Mouse (Mus musculus) neural tube, embryonic 11.5 days (tissue): ENCODE results near the gene Gse1. TPM values are rescaled to one million over a fixed set of nuclear protein-coding genes. Genes with fewer than 3 reads are reported as not detected.
A peak's percentile ranks its signal among the peaks of the same experiment; 100 is the strongest.

ENCODE experiments used
- ATAC-seq: fragments of 200-750 bp; cut with Nextera tagmentation; 2 replicates; pipeline ENCODE4 v1.8.0; 2017; ENCODE audit warnings: moderate number of reproducible peaks, mild to moderate bottlenecking, moderate TSS enrichment, moderate library complexity; ENCODE audit not compliant: insufficient read depth, low FRiP score, low TSS enrichment
- DNase-seq: peaks from one replicate; pipeline ENCODE4 v3.0.0-alpha.2; 2015; ENCODE audit warnings: low spot score
- H3K27ac ChIP-seq: fragments of 300-500 bp; sonication (generic); 2 replicates; pipeline ENCODE4 v1.5.1; 2014; ENCODE audit warnings: low read depth, mild to moderate bottlenecking, low read length
- H3K27me3 ChIP-seq: fragments of 300-500 bp; sonication (generic); 2 replicates; pipeline ENCODE4 v1.6.1; 2014; ENCODE audit warnings: mild to moderate bottlenecking, low read length, mixed read lengths; ENCODE audit not compliant: control insufficient read depth, insufficient read depth
- H3K36me3 ChIP-seq: fragments of 300-500 bp; sonication (generic); 2 replicates; pipeline ENCODE4 v1.6.1; 2014; ENCODE audit warnings: mild to moderate bottlenecking, low read length, moderate library complexity, mixed read lengths; ENCODE audit not compliant: control insufficient read depth, insufficient read depth
- H3K4me1 ChIP-seq: fragments of 300-500 bp; sonication (generic); 2 replicates; pipeline ENCODE4 v1.6.1; 2014; ENCODE audit warnings: low read length, mixed read lengths; ENCODE audit not compliant: control insufficient read depth, insufficient read depth
- H3K4me2 ChIP-seq: fragments of 300-500 bp; sonication (generic); 2 replicates; pipeline ENCODE4 v1.6.1; 2014; ENCODE audit warnings: low read depth, mild to moderate bottlenecking, moderate library complexity
- H3K4me3 ChIP-seq: fragments of 300-500 bp; sonication (generic); 2 replicates; pipeline ENCODE4 v1.5.1; 2014; ENCODE audit warnings: low read depth, low read length
- H3K9ac ChIP-seq: fragments of 300-500 bp; sonication (generic); 2 replicates; pipeline ENCODE4 v1.6.1; 2014; ENCODE audit warnings: mild to moderate bottlenecking, low read length
- H3K9me3 ChIP-seq: fragments of 300-500 bp; sonication (generic); 2 replicates; pipeline ENCODE4 v1.6.1; 2016; ENCODE audit warnings: low read length; ENCODE audit not compliant: control insufficient read depth
- WGBS: fragments of 180-500 bp; shearing (Covaris S2); extraction: QIAGEN DNeasy Blood & Tissue Kit; methylation state at CpG from one replicate; pipeline ENCODE4 v1.1.7; 2014; 5-methylcytosine and 5-hydroxymethylcytosine counted together
- polyA plus RNA-seq: library from polyadenylated mRNA; unstranded; fragments of >200 nt; fragmentation: Nextera tagmentation; extraction: Ambion mirVana; gene quantifications from 2 replicates; pipeline ENCODE4 v1.2.1, GENCODE M21; 2014

Gene Gse1
- polyA plus RNA-seq, 1 experiment from 2014 or later = 33.5 TPM

DNA sequence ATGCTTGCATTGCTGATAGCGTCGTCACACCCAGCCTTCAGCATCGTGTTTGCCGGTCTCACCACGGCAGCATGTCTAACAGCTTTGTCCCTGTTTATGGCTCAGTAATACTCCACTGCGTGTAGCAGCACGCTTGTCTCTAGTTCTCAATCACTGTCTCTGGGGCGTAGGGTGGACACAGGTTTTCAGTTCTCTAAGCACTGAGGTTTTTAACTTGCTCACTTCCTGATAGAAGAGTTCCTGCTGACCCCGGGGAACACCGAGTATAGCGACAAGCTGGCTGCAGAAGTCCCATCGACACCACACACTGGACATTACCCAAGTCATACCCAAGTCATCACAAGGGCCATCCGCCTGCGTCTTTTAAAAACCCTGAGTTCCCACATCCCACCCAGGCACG is 207.5 kb downstream of the Gse1 start:
- Histone ChIP-seq H3K27ac (no peak overlapping the region), H3K9me3 (no peaks in the 10 kb centered on the region), H3K4me1 (peaks cover 34% of the 10 kb centered on the region), H3K27me3 (no peaks in the 10 kb centered on the region), H3K36me3 (no peaks in the 10 kb centered on the region), H3K4me2 (no peak overlapping the region), H3K9ac (no peak overlapping the region), H3K4me3 (no peak overlapping the region)
- no peak for DNase-seq
- 93% methylated on average over 15 of the region's 15 CpGs for WGBS
- no peak for ATAC-seq

- ATAC-seq (no peak), DNase-seq (no peak)
- WGBS = 48% methylated on average over 5 of the region's 5 CpGs
- no peak overlapping the region for H3K9ac ChIP-seq
- no peaks in the 10 kb centered on the region for H3K36me3 ChIP-seq
- H3K4me1 ChIP-seq = peaks cover 42% of the 10 kb centered on the region
- no peak overlapping the region for H3K27ac ChIP-seq
- H3K4me3 ChIP-seq = no peak overlapping the region
- no peak overlapping the region for H3K4me2 ChIP-seq
- no peaks in the 10 kb centered on the region for H3K27me3 ChIP-seq
- no peaks in the 10 kb centered on the region for H3K9me3 ChIP-seq
These were observed 208.3 kb downstream of the Gse1 start for GRCm38 (mm10) chr8:120436491-120437030.

DNA sequence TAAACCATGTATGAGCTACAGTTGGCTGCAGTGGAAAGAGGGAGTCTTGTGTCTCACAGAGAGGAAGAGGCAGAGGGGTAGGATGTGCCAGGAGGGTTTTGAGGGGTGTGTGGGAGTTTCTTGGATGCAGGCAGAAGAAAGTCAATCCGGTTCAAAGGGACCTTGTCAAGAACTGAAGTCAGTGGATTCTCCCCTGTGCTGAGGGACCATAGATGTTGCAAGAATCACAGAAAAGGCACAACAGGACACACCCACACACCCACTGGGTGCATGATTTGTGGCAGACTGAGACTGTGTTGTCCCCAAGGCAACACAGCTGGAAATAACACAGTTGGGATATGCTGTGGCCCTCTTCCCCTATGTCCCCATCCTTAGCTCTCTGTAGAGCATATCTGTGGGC is 209.0 kb downstream of the Gse1 start:
- ATAC-seq = no peak
- DNase-seq = no peak
- Histone ChIP-seq H3K9ac (no peak overlapping the region), H3K36me3 (no peaks in the 10 kb centered on the region), H3K27me3 (no peaks in the 10 kb centered on the region), H3K27ac (no peak overlapping the region), H3K4me1 (peaks cover 44% of the 10 kb centered on the region), H3K9me3 (no peaks in the 10 kb centered on the region), H3K4me3 (no peak overlapping the region), H3K4me2 (no peak overlapping the region)
- WGBS = 68% methylated on average over 1 of the region's 1 CpGs

DNA sequence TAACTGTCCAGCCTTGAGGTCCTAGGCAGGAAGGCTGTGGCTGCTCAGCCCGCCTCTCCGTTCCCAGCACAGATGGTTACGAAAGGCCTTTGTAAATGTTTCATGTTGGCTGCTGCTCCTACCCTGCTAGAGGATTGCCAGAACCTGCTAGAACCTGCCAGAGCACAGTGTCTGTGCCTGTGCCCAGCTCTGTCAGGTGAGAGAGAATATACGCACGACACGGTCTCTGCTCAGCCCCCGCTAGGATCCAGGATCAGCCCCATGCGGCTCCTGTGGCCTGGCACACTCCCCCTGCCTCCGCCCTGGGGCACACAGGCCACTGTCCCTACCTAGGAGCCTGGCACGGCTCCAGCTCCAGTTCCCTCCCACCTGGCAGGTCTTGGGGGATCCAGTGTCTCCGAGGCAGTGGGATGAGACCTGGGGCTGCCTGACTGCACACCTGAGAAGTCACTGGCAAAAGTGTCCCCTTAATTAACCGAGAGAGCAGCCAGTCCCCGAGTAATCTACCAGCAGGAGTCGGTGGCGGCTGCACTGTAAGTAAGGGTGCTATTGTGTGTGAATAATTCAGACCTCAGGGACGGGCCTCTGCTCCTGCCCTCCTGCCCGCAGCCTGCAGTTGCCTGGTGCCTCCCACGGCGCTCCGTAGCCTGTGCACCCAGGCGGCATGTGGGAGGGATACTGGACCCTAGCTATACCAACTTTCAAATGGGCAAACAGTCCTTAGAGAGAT is 209.6 kb downstream of the Gse1 start:
- no peaks in the 10 kb centered on the region for H3K9me3 ChIP-seq
- ATAC-seq (no peak; the same call in 1 of the 2 replicates), DNase-seq (no peak)
- H3K4me2 ChIP-seq = no peak overlapping the region
- no peak overlapping the region for H3K4me3 ChIP-seq
- no peaks in the 10 kb centered on the region for H3K27me3 ChIP-seq
- WGBS = 66% methylated on average over 21 of the region's 21 CpGs
- no peak overlapping the region for H3K27ac ChIP-seq
- 0 out of 2 replicates have a peak overlapping the region, but pooled peaks have one; percentile 14 for H3K9ac ChIP-seq
- H3K4me1 ChIP-seq = peaks cover 44% of the 10 kb centered on the region
- H3K36me3 ChIP-seq = no peaks in the 10 kb centered on the region

GRCm38 (mm10) chr8:120439309-120439708 is 211.1 kb downstream of the Gse1 start:
- H3K4me2 ChIP-seq = no peak overlapping the region; the same call in 1 of the 2 replicates
- WGBS = 4% methylated on average over 19 of the region's 19 CpGs
- H3K36me3 ChIP-seq = no peaks in the 10 kb centered on the region
- H3K27ac ChIP-seq = peak overlapping the region; percentile 58
- no peaks in the 10 kb centered on the region for H3K9me3 ChIP-seq
- H3K4me1 ChIP-seq = peaks cover 44% of the 10 kb centered on the region
- no peak overlapping the region for H3K4me3 ChIP-seq
- no peaks in the 10 kb centered on the region for H3K27me3 ChIP-seq
- H3K9ac ChIP-seq = no peak overlapping the region
- ATAC-seq (peak; percentile 51; the same call in 1 of the 2 replicates), DNase-seq (peak; percentile 67)

GRCm38 (mm10) chr8:120440739-120441138 is 212.5 kb downstream of the Gse1 start:
- Histone ChIP-seq H3K4me2 (no peak overlapping the region), H3K36me3 (no peaks in the 10 kb centered on the region; the same call in 1 of the 2 replicates), H3K9ac (peak overlapping the region; percentile 35), H3K4me1 (peaks cover 55% of the 10 kb centered on the region), H3K4me3 (no peak overlapping the region), H3K9me3 (no peaks in the 10 kb centered on the region), H3K27ac (peak overlapping the region; percentile 49; the same call in 1 of the 2 replicates), H3K27me3 (no peaks in the 10 kb centered on the region)
- DNase-seq = no peak
- 59% methylated on average over 12 of the region's 12 CpGs for WGBS
- no peak for ATAC-seq

DNA sequence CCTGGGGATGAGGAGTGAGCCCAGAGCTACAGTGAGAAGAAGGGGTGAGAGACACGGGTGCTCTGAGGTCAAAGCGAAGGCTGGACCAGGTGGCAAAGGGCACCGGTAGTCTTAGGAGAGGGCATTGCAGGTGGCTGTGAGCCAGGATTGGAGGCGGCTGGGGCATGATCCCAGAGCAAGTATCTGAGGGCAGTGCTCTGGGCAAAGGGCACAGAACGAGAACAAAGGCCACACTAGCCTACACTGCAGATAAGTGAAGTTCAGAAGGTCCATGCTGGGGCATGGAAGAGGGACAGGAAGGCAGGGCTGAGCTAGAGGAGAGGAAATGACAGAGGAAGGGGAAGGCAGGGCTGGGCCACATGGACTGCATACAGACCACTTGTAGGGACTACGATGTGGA is 213.4 kb downstream of the Gse1 start:
- H3K4me2 ChIP-seq = no peak overlapping the region
- H3K4me1 ChIP-seq = peaks cover 55% of the 10 kb centered on the region
- H3K27ac ChIP-seq = peak overlapping the region; percentile 49; the same call in 1 of the 2 replicates

DNA sequence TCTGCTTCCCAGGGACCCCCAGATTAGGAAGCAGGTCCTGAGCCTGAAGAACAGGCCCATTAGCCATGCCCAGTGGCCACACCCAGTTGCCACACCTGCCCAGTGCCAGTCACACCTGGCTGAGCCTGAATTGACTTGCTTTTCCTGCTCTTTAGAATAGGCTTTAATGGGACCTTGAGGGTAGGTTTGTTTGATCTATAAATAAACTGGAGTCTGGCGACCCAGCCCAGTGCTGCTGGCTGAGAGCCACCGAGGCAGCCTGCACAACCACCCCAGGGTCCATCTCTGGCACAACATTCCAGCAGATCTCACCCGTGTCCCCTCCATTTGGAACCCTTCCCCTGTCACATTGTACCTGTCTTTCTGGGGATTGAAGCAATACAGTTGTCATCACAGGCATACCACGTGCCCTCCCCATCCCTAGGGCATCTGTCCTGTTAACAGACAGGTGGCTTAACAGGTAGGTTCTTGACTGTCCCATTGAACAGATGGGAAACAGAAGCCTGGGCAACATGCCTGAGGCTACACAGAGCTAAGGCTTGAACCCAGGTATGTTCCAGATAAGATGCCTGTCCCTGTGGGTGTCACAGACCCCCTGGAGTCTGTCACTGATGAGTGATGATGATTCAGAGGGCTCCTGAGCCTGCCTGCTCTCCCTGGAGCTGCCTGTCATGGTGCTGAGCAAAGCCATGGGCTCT is 214.2 kb downstream of the Gse1 start:
- Histone ChIP-seq H3K27ac (no peak overlapping the region), H3K9me3 (no peaks in the 10 kb centered on the region), H3K4me2 (no peak overlapping the region), H3K36me3 (no peaks in the 10 kb centered on the region; the same call in 1 of the 2 replicates), H3K4me1 (peaks cover 52% of the 10 kb centered on the region), H3K9ac (no peak overlapping the region), H3K27me3 (no peaks in the 10 kb centered on the region), H3K4me3 (no peak overlapping the region)
- DNase-seq (no peak), ATAC-seq (no peak)
- WGBS = 65% methylated on average over 4 of the region's 4 CpGs

More for the DNA sequence above, 213.4 kb downstream of the Gse1 start:
- DNase-seq = no peak
- no peak for ATAC-seq
- Histone ChIP-seq H3K9me3 (no peaks in the 10 kb centered on the region), H3K9ac (no peak overlapping the region), H3K27me3 (no peaks in the 10 kb centered on the region), H3K36me3 (no peaks in the 10 kb centered on the region; the same call in 1 of the 2 replicates), H3K4me3 (no peak overlapping the region)
- 89% methylated on average over 6 of the region's 6 CpGs for WGBS
